Mouse (Mus musculus): ENCODE data around the gene Cdh11. TPM values are rescaled to one million over a fixed set of nuclear protein-coding genes. Genes with fewer than 3 reads are reported as not detected.

Cdh11 gene
- 0.37 and 2.8 TPM in 2 replicates for total RNA-seq (2012; rRNA removed)

- TF ChIP-seq HCFC1 (IDR thresholded peaks at IDR 0.05; ENCODE audit: borderline replicate concordance, insufficient read depth, low read length) (no peak), ZC3H11A (IDR thresholded peaks at IDR 0.05; ENCODE audit: borderline replicate concordance, low read depth, low read length) (no peak), ZNF384 (IDR thresholded peaks at IDR 0.05; ENCODE audit: low read depth, low read length) (0 out of 2 replicates have a peak, but pooled peaks have one; percentile 18), MAFK (IDR thresholded peaks at IDR 0.05; ENCODE audit: insufficient read depth, low read depth, low read length) (no peak), CHD2 (IDR thresholded peaks at IDR 0.05; ENCODE audit: low read depth, low read length) (no peak)
- Histone ChIP-seq H3K9ac (ENCODE audit: insufficient read depth, low read depth, low read length, poor library complexity, severe bottlenecking) (no peak within 1 kb of the TSS; the same call in 1 of the 2 replicates), H3K4me1 (ENCODE audit: control insufficient read depth in 2 of 2, insufficient read depth in 2 of 2, low read length in 2 of 2, poor library complexity in 1 of 2) (no peaks in the 10 kb centered on the region), H3K4me3 (ENCODE audit: insufficient read depth in 1 of 2, low read depth in 1 of 2, low read length in 2 of 2, poor library complexity in 1 of 2, severe bottlenecking in 1 of 2) (peak within 1 kb of the TSS; percentile 56 to 61), H3K36me3 (ENCODE audit: control insufficient read depth, insufficient read depth, low read length, poor library complexity, severe bottlenecking) (no peaks in the 10 kb centered on the region), H3K27ac (ENCODE audit: insufficient read depth, low read depth, low read length, poor library complexity, severe bottlenecking) (no peak within 1 kb of the TSS), H3K9me3 (ENCODE audit: control insufficient read depth, insufficient read depth, low read depth, low read length) (no peaks in the 10 kb centered on the region)
- in situ Hi-C loops (cut with MboI; ENCODE audit: low sequenced_read_pairs in 2 of 2, unreplicated experiment in 2 of 2): no loop called here
- no peak for DNase-seq (ENCODE audit: low read depth, low spot score)
Measured at GRCm38 (mm10) chr8:102785592-102786416, at the start of gene Cdh11. TSS of gene Cdh11 (minus strand) at chr8:102785642.

- no peak overlapping the region for H3K9ac ChIP-seq (ENCODE audit: insufficient read depth, low read depth, low read length, poor library complexity, severe bottlenecking)
- no peaks in the 10 kb centered on the region for H3K4me1 ChIP-seq (ENCODE audit: control insufficient read depth in 2 of 2, insufficient read depth in 2 of 2, low read length in 2 of 2, poor library complexity in 1 of 2)
- H3K4me3 ChIP-seq (ENCODE audit: insufficient read depth in 1 of 2, low read depth in 1 of 2, low read length in 2 of 2, poor library complexity in 1 of 2, severe bottlenecking in 1 of 2): no peak overlapping the region
- H3K9me3 ChIP-seq (ENCODE audit: control insufficient read depth, insufficient read depth, low read depth, low read length): no peaks in the 10 kb centered on the region
- no peak for DNase-seq (ENCODE audit: low read depth, low spot score)
- in situ Hi-C loops (cut with MboI; ENCODE audit: low sequenced_read_pairs in 2 of 2, unreplicated experiment in 2 of 2): no loop called here
- no peaks in the 10 kb centered on the region for H3K36me3 ChIP-seq (ENCODE audit: control insufficient read depth, insufficient read depth, low read length, poor library complexity, severe bottlenecking)
- H3K27ac ChIP-seq (ENCODE audit: insufficient read depth, low read depth, low read length, poor library complexity, severe bottlenecking): no peak overlapping the region
- TF ChIP-seq ZC3H11A (IDR thresholded peaks at IDR 0.05; ENCODE audit: borderline replicate concordance, low read depth, low read length) (no peak), HCFC1 (IDR thresholded peaks at IDR 0.05; ENCODE audit: borderline replicate concordance, insufficient read depth, low read length) (no peak), ZNF384 (IDR thresholded peaks at IDR 0.05; ENCODE audit: low read depth, low read length) (no peak), MAFK (IDR thresholded peaks at IDR 0.05; ENCODE audit: insufficient read depth, low read depth, low read length) (no peak), CHD2 (IDR thresholded peaks at IDR 0.05; ENCODE audit: low read depth, low read length) (no peak)
Measured at GRCm38 (mm10) chr8:102813959-102814358, 28.5 kb upstream of the Cdh11 start.

- H3K9ac ChIP-seq (ENCODE audit: insufficient read depth, low read depth, low read length, poor library complexity, severe bottlenecking): no peak overlapping the region
- no peaks in the 10 kb centered on the region for H3K4me1 ChIP-seq (ENCODE audit: control insufficient read depth in 2 of 2, insufficient read depth in 2 of 2, low read length in 2 of 2, poor library complexity in 1 of 2)
- H3K36me3 ChIP-seq (ENCODE audit: control insufficient read depth, insufficient read depth, low read length, poor library complexity, severe bottlenecking): no peaks in the 10 kb centered on the region
- H3K4me3 ChIP-seq (ENCODE audit: insufficient read depth in 1 of 2, low read depth in 1 of 2, low read length in 2 of 2, poor library complexity in 1 of 2, severe bottlenecking in 1 of 2): no peak overlapping the region
- no peak overlapping the region for H3K27ac ChIP-seq (ENCODE audit: insufficient read depth, low read depth, low read length, poor library complexity, severe bottlenecking)
- DNase-seq (ENCODE audit: low read depth, low spot score): no peak
- in situ Hi-C loops (cut with MboI; ENCODE audit: low sequenced_read_pairs in 2 of 2, unreplicated experiment in 2 of 2): no loop called here
- no peaks in the 10 kb centered on the region for H3K9me3 ChIP-seq (ENCODE audit: control insufficient read depth, insufficient read depth, low read depth, low read length)
- TF ChIP-seq HCFC1 (IDR thresholded peaks at IDR 0.05; ENCODE audit: borderline replicate concordance, insufficient read depth, low read length) (no peak), ZC3H11A (IDR thresholded peaks at IDR 0.05; ENCODE audit: borderline replicate concordance, low read depth, low read length) (no peak), MAFK (IDR thresholded peaks at IDR 0.05; ENCODE audit: insufficient read depth, low read depth, low read length) (no peak), ZNF384 (IDR thresholded peaks at IDR 0.05; ENCODE audit: low read depth, low read length) (no peak), CHD2 (IDR thresholded peaks at IDR 0.05; ENCODE audit: low read depth, low read length) (no peak)
Measured at GRCm38 (mm10) chr8:102790303-102790702, 4.9 kb upstream of the Cdh11 start.

- Histone ChIP-seq H3K9ac (ENCODE audit: insufficient read depth, low read depth, low read length, poor library complexity, severe bottlenecking) (no peak overlapping the region), H3K4me3 (ENCODE audit: insufficient read depth in 1 of 2, low read depth in 1 of 2, low read length in 2 of 2, poor library complexity in 1 of 2, severe bottlenecking in 1 of 2) (peak overlapping the region; percentile 44 to 56; a peak in 2 of 4 replicates), H3K27ac (ENCODE audit: insufficient read depth, low read depth, low read length, poor library complexity, severe bottlenecking) (no peak overlapping the region), H3K9me3 (ENCODE audit: control insufficient read depth, insufficient read depth, low read depth, low read length) (no peaks in the 10 kb centered on the region), H3K36me3 (ENCODE audit: control insufficient read depth, insufficient read depth, low read length, poor library complexity, severe bottlenecking) (no peaks in the 10 kb centered on the region), H3K4me1 (ENCODE audit: control insufficient read depth in 2 of 2, insufficient read depth in 2 of 2, low read length in 2 of 2, poor library complexity in 1 of 2) (no peaks in the 10 kb centered on the region)
- in situ Hi-C loops (cut with MboI; ENCODE audit: low sequenced_read_pairs in 2 of 2, unreplicated experiment in 2 of 2): no loop called here
- TF ChIP-seq CHD2 (IDR thresholded peaks at IDR 0.05; ENCODE audit: low read depth, low read length) (no peak), ZNF384 (IDR thresholded peaks at IDR 0.05; ENCODE audit: low read depth, low read length) (no peak)
- DNase-seq (ENCODE audit: low read depth, low spot score): no peak
Measured at GRCm38 (mm10) chr8:102786467-102787360, 1.3 kb upstream of the Cdh11 start.
